Mouse (Mus musculus) natural killer cell, adult 2 months (primary cell): Measurements from ENCODE around the gene Pxylp1.

Experiments
- DNase-seq, 2 experiments: peaks; one replicate each; pipeline ENCODE4 v3.0.0; 2022; ENCODE audit warnings: low spot score in 2 of 2

The Pxylp1 gene

DNA sequence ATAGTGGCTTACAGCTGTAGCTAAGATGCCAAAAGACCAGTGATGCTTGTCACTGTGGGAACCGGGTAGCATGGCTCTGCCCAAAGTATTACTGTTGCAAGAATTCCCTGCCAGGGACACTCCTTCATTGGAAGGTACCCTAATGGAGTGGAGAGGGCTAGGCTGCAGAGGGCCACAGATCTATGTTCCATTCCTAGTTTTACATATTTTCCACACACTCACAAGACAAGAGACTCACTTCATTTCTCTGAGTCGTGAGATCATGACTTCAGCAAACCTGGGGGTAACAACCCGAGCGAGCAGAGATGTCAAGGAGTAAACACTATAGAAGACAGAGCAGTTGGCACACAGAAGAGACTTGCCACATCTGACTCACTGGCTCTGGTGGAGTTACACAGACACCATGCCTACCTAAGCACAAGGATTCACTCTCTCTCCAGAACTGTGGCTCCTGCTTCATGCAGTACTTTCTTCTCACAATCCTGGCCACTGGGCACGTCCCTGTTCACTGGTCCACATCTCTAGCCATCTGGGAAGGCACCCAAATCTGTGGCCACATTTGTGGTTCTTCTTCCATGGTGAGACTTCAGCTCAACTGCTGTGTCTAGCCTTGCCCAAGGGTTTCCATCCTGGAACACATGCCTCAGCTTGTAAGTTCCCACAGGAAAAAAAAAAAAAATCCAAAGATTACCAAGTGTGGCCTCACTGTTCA lies 31.9 kb downstream of the Pxylp1 start:
- DNase-seq = no peak

DNA sequence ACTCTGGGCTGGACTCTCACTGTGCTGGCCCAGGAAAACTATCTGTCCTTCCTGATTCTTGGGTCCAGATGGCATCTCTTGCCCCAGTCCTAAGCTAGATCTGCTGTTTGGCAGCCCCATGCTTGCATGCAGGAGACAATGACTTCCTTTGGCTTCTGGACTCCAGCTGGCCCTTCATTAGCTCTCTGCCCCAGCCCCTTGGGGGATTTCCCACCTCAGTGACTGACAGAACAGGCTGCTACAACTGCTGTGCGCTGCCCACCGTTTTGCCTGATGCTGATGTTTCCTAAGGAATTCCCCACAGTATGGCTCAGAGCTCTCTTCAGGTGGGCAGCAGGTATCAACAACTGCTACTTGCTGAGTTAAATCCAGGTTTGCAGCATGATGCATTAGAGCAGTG lies 33.4 kb downstream of the Pxylp1 start:
- DNase-seq = no peak

DNA sequence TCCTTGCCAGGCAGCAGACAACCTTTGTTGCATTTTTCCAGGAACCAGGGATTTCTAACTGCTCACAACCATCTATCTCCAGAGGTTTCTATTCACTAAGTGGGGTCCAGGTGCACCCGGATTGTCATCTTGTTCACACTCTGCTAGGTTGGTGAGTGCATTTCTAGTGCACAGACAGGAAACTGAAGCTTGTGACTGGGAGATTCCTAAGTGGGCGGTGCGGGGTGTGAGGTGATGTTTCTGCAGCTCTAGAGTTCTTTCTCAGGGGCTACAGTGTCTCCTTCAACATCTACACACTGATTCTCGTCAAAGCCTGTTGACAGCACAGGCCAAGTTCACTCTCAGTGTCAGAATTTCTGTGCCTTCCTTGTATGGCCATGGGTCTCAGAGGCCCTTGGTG lies 34.6 kb downstream of the Pxylp1 start:
- DNase-seq = no peak

DNA sequence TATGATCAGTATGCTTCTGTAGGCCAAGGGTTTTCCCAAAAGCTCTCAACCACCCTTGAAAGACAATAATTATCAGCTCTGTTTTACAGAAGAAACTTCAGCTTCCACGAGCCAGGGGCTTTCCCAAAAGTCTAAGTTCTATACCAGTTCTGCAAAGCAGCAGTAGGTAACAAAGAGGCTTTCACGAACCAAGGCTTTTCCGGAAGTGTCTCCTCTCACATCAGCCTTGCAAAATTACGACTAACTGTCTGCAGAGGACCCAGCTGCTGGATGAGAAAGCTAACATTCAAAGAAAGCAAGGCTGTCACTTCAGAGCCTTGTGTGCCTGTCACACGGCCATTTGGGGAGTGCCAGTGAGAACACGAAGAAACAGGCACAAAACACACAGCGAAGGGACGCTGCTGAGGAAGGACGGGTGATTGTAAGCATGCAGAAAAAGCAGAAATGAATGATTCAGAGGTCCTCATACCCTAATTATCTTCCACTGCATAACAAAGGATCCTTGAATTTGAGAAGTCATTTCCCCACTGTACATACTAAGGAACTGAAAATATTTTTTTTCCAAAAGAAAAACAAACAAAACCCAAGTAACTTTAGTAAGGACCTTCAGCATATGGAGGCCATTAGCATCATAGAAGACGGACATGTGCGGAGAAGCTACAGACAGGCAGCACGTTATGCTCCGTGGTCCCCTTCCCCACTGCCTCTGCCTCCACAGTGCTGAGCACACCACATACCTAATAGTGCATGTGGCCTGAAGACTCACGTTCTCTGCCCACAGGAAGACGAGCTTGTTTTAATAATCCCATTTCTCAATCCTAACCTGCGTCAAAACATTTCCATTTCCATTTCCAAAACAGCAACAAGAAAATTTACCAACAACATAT lies 38.9 kb downstream of the Pxylp1 start:
- DNase-seq = no peak

DNA sequence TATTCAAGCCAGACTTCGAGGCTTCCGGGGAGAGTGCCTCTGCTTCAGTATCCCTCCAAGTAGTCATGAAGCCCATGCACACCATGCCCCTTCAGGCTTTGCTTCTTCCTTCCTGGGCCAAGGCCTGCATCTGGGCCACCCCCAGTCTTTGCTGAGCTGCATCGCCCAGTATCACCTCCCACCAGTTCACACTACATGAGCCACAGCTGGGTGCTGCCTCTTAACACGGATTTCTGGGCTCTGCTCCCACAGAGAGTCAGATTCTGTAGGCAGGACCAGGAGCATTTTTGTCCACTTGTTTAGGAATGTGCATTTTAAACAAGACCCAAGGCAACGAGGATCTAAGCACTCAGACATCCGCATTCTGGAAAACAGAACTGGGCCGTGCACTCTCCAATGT lies 40.8 kb downstream of the Pxylp1 start:
- DNase-seq = no peak

DNA sequence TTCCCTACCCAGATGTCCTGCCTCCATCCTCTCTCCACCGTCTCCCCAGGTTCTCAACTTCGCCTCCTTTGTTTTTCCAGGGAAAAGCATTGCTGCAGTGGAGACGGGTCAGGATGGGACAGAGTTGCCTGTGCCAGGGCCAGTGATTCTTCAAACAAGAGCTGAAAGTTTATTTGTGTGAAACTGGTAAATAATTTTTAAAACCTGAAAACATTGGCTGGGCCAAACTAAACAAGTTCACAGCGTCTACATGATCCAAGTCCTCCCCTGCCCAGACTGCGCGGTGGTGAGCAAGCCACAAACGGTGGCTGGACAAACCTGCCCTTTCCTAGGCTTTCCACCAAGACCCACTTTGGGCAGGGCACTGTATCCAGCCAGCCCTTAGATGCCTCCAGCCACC lies 41.4 kb downstream of the Pxylp1 start:
- no peak for DNase-seq

DNA sequence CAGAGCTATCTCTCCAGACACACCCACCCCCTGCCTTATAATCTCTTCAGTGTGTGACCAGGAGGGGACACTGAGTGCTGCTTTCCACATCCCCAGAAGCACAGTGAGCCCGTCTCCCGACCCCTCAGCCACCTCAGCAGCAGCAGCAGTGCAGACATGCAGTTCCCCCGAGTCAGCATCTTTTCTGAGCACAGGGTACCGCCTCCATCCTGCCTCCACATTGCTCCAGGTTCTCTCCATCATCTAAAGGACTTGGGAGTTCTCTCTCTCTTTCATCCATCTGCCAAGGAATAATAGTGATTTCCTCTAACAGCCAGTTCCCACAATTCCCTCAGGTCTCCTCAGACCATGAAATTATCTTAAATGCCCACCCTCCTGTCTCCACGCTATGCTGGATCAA lies 43.5 kb downstream of the Pxylp1 start:
- DNase-seq = no peak

DNA sequence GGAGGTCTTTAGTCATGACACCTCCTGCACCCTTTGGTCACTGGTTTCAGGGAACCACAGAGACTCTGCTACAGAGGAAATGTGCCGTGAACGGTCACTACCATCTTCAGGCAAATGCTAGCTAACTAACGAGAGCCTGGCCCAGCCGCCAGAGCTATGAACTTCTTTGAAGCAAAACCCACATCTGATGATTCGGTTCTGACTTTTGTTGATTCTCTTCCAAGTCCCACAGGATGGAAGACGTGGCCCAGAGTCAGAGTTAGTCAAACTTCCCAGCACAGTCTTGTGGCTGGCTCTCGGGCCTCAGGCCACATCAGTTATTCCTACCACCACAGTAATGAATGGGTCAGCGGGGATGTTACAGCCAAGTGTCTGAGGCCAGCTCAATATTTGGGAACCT lies 46.1 kb downstream of the Pxylp1 start:
- DNase-seq = no peak

DNA sequence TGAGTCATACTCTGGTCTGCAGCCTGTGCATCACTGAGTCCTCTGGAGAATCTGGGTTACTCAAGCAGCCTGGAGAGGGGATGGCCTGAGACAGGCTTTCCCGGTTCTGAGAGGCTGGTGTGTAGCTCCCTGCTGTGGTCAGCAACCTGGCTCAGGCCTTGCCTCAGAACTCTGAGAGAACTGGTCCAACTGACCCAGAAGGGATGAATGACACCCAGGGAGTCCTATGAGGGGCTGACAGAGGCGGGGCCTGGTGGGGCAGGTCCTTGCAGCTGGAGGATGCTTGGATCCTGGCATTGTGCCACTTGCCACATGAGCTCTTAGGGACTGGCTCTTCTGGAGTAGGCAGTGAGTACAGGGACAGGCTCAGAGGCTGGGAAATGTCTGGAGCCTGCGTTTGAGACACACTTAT lies 47.7 kb downstream of the Pxylp1 start:
- no peak for DNase-seq

DNA sequence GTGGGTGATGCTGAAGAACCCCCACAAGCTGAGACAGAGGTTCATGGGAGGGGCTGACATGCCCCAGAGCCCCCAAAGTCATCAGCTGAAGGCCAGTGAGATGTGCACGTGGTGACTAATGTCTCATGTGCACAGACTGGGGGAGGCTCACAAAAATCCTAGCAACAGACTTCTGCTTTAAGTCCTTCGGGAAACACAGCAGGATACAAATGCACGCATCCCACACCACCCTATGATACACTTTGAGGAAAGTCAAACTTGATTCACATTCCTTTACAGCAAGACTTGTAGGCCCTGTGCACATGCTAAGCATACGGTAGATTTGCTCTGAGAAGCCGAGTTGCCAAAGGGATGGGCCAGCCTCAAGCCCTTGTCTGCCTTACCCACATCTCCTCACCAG lies 53.1 kb downstream of the Pxylp1 start:
- no peak for DNase-seq

DNA sequence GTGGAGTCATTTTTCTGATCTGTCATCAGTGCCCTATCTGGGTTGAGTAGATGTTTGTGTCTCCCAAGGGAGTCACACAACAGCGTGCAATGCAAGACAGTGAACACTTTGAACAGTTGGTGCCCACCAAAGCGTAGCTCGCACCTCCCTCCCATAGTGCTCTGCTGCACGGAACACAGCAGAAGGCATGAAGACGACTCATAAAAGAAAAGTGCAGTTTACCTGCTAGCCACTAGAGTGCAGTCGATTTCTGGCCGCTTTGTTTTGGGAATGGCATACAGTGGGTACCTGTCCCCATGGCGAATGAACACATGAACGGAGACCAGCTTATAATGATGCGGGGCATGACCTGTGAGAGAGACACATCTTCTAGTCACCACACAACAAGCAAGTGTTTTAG lies 53.6 kb downstream of the Pxylp1 start:
- DNase-seq = peak in 1 of 2 experiments; percentile 20

DNA sequence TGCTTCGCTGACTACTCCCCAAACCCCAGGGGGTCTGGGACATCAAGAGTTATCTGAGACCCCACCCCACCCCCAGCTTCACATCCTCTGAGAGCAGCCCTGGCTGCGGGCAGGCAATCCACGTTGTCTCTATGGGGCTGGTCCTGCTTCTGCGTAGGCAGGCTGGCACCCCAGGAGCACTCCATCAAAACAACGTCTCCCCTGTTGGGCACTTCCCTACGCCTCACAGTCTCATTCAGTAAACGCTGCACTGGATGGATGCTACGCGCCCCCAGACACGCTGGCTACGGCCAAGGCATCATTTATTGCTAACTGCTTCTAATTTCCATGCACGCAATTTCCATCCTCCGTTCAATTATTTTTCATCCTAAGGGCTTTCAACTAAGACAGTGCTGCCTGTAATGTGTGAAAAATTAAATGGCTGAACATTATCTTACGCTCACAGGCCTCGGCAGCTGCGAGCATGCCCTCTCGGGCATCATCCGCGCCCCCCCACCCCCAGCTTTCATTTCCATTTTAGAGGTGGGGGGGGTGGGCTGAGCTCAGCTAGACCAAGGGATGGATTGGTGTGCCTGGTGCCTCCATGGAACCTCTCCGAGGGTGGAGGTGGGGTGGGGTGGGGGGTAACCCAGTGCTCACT lies 54.6 kb downstream of the Pxylp1 start:
- no peak for DNase-seq

DNA sequence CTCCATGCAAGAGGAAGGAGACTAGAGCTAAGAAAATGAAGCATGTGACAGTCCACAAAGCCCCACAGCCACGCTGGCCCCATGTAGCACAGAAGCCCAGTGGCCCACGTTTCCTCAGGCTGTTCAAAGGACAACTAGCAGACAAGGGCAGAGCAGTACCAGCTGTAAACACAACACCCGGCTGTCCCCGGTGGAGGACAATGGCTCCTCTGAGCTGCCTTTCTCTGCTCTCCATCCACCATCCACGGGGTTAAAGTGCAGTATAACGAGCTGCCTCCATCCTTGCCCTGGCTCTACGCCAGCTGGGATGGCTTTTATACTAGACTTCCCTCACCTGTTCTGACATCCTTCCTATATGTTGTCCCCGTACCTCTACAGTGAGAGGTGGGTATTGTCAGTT lies 55.5 kb downstream of the Pxylp1 start:
- DNase-seq = no peak

DNA sequence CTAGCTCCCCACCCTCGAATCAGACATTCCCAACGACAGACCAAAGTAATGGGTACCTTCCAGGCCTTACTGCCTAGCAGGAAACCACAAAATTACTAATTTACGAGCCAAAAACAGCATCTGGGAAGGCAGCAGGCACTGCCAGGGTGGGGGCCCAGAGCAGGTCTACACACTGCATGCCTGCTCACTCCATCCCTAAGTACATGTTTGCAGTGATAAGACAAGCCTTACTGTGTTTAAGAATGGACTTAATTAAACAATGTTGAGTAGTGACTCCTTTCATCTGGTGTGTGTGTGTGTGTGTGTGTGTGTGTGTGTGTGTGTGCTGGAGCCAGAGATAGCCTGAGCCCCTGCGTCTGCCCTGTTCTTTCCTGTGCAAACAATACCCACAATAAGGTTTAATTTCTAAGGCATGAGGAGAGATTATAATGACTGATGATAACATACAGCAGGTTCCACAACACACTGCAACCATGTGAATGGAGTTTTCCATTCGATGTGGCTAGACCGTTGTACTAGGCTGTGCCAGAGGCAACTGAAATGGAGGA lies 57.0 kb downstream of the Pxylp1 start:
- DNase-seq = no peak

DNA sequence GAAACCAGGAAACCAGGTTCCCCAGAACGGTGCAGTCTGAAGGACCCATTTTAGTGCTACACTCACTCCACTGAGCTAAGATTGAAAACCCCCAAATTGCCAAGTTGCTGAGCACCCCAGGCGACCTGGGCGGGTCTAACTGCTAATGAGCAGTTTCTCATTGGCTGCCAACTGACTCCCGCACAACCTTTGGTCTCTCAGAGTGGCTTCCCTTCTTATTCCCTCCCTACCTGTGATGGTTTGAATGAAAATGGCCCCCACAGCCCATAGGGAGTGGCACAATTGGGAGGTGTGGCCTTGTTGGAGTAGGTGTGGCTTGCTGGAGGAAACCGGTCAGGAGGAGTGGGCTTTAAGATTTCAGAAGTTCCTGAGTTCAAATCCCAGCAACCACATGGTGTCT lies 58.9 kb downstream of the Pxylp1 start:
- no peak for DNase-seq

DNA sequence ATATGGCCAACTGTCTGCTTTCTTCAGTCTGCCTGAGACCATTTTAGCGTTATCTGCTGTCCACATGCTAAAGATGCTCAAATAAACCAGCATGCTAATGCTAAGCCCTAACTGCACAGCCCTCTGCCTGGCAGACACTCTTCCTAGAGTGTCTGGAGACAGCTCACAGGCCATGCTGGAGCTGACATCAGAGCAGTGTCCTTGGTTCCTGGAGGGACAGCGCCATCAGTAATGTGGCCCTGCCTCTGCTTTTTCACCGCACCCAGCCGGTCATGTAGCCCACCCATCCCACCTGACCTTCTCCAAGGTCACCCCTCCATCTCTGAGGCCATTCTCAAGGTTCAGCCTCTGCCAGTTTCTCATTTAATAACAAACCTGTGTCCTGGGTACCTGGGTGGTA lies 60.0 kb downstream of the Pxylp1 start:
- DNase-seq = no peak

DNA sequence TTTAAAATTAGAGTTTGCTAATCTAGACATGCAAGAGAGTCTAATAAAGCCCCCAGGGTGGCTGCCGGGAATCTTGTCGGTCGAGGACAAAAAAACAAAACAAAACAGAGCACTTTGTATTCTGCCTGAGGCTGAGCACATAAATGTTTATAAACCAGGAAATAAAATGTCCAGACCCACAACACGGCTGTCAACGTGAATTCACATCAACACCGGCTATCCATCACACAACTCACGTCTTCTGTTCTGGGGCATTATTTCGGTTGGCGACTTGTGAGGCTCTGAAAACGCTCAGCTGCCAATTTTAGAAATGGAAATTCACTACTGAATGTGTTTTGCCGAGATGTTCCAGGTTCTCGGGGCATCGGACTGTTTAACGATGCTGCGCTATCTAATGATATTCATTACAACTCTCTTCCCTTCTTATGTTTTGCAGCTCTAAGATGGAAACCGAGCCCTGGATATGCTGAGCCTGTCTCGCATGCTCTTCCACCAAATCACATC lies 61.6 kb downstream of the Pxylp1 start:
- no peak for DNase-seq

DNA sequence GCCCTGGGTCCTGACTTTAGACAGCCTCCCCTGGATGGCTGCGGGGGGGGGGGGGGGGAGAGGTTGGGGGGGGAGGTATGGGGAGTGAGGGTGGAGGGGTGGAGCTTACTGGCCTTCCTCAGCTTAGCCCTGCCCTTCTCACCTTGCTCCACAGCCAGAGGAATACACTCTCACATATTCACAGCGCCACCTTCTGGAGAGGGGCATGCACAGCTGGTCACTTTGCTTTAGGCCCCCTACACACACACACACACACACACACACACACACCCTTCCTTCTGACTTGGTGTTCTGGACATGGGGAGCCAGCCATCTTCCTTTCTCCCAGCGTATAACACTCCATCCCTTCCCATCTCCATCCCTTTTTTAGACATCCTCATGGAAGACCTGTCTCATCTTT lies 62.8 kb downstream of the Pxylp1 start:
- DNase-seq = no peak

DNA sequence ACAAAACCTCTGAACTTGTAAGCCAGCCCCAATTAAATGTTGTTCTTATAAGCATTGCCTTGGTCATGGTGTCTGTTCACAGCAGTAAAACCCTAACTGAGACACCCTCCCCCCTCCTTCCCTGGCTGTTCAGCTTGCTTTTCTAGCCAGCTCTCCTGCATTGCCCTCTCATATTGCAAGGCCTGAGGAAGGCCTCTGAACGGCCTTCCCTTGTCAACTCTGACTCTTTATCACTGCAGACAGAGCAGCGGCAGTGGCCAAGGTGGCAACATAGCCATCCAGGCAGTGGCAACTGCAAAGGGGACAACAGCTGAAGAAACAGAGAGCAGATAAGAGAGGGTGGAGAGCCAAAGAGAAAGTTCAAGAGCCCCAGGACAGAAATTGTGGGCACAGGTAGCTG lies 64.4 kb downstream of the Pxylp1 start:
- no peak for DNase-seq

DNA sequence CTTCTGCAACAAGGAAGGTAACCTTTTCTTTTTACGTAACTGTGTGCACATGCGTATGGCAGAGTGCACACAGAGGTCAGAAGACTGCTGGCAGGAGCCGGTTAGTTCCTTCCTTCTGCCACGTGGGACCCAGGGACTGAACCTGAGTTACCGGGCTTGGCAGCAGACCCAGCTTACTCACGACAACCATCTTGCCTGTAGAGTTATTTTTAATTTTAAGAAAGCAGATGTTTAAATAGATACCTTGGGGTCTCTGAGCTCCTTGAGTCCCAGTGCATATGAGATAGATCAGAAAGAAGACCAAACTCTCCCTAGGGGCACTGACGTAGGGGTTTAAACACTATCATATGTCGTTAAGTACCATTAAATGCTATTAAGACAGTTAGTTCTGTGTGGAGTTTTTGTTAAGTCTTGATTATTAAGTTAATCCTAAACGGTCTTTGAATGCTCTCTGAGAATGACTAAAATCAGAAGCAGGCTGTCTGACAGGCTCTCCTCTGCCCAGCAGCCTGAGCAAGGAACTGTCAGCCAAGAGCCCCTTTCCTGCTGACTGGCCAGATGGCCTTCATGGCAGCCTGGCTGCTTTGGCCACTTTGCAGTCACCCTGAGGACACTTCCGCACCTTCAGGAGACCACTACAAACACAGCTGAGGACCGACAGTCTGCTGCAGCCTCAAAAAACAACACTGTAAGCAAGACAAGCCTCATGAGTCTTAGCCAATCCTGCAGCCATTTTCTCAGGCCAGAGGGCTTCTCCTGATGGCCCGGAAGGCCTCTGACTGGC lies 65.3 kb downstream of the Pxylp1 start:
- DNase-seq = no peak

DNA sequence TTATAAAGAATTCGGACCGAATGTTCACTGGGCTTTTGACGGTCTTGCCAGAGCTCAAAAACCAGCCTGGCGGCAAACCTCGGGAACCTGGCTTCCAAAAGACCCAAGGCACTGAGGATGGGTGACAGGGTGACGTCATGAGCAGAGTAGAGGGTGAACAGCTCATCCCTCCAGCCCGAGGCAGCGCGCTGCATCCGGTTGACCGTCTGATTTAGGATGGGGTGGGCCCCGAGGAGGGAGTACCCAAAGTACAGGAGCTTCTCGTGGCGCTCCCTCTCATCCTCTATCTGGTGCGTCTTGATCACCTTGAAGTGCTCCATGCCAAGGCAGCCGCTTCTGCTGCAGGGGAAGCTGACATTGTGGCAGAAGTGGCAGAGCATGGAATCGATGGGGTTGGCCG lies 67.6 kb downstream of the Pxylp1 start:
- DNase-seq = no peak

DNA sequence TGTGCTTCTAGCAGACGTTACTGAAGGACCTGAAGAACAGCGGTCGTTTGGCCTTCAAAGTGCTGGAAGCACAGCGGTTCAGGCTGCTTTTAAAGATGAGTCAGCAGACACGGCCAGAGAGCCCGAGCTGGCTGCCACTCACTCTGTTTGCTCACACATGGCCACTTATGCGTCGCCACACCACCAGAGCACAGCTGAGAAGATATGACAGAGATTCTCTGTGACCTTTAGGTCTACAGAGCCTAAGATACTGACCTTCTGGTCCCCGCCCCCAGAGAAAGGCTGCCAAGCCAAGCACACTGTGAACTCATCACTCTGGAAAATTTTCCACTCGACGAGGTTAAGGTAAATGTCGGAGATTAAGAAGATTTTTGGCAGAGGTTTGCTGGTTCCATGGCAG lies 68.4 kb downstream of the Pxylp1 start:
- DNase-seq = no peak
